Mouse (Mus musculus) forebrain, embryonic 12.5 days (tissue): Measurements from ENCODE around the gene Olfr1390. TPM values are rescaled to one million over a fixed set of nuclear protein-coding genes. Genes with fewer than 3 reads are reported as not detected.
"Not testable (repeated sequence)": the region's sequence is repeated elsewhere in the genome, so short reads cannot be mapped to it uniquely, and the experiment has no call there.

ENCODE experiments used
- ATAC-seq: fragments of 200-750 bp; cut with Nextera tagmentation; 2 replicates; pipeline ENCODE4 v1.8.0; 2017; ENCODE audit warnings: moderate TSS enrichment; ENCODE audit not compliant: low FRiP score
- H3K27ac ChIP-seq: fragments of 300-500 bp; sonication (generic); 2 replicates; pipeline ENCODE4 v1.5.1; 2016; ENCODE audit warnings: mild to moderate bottlenecking
- H3K27me3 ChIP-seq: fragments of 300-500 bp; sonication (generic); 2 replicates; pipeline ENCODE4 v1.6.1; 2016; ENCODE audit warnings: mild to moderate bottlenecking
- H3K36me3 ChIP-seq: fragments of 300-500 bp; sonication (generic); replicated peaks from 2 replicates; pipeline ENCODE4 v1.6.1; 2016; ENCODE audit warnings: mild to moderate bottlenecking
- H3K4me1 ChIP-seq: fragments of 300-500 bp; sonication (generic); 2 replicates; pipeline ENCODE4 v1.6.1; 2016
- H3K4me2 ChIP-seq: fragments of 300-500 bp; sonication (generic); 2 replicates; pipeline ENCODE4 v1.6.1; 2016; ENCODE audit warnings: mild to moderate bottlenecking, moderate library complexity
- H3K4me3 ChIP-seq: fragments of 300-500 bp; sonication (generic); replicated peaks from 2 replicates; pipeline ENCODE4 v1.5.1; 2016; ENCODE audit warnings: mild to moderate bottlenecking
- H3K9ac ChIP-seq: fragments of 300-500 bp; sonication (generic); 2 replicates; pipeline ENCODE4 v1.6.1; 2016; ENCODE audit warnings: mild to moderate bottlenecking
- H3K9me3 ChIP-seq: fragments of 300-500 bp; sonication (generic); 2 replicates; pipeline ENCODE4 v1.6.1; 2016
- WGBS: fragments of 180-500 bp; shearing (Covaris S2); methylation state at CpG from one replicate; pipeline ENCODE4 v1.1.7; 2016; 5-methylcytosine and 5-hydroxymethylcytosine counted together
- polyA plus RNA-seq: library from polyadenylated mRNA; unstranded; fragments of >200 nt; fragmentation: Nextera tagmentation; extraction: Ambion mirVana; gene quantifications from 2 replicates; pipeline ENCODE4 v1.2.1, GENCODE M21; 2016

Gene Olfr1390
- not detected in 2 replicates for polyA plus RNA-seq

DNA sequence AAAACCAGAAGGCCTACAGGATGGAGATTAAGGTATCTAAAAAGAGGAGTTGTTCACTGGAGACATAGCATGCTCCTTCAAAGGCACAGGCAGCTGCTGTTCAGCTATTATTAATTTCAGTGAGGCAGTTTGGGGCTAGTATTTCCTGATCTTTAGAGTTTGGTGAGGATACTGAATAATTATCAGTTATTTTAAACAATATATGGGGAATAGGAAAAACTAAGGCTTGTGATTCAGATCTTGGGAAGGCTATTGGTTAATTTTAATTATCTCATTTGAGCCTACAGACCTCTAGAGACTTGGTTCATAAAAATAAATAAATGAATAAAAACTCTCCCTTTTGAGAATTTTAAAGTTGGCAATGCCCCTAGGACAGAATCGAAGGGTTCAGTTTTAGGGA is at the start of gene Olfr1390:
Gene Olfr1390 (plus strand): TSS at position 301 of the 400 bp plus-strand sequence.
- Histone ChIP-seq H3K4me3 (no peak within 1 kb of the TSS), H3K36me3 (no peaks in the 10 kb centered on the region), H3K27me3 (no peaks in the 10 kb centered on the region), H3K4me1 (no peaks in the 10 kb centered on the region), H3K27ac (no peak within 1 kb of the TSS), H3K4me2 (no peak within 1 kb of the TSS), H3K9ac (no peak within 1 kb of the TSS), H3K9me3 (no peaks in the 10 kb centered on the region)
- 91% methylated on average over 1 of the region's 1 CpGs for WGBS
- no peak for ATAC-seq

DNA sequence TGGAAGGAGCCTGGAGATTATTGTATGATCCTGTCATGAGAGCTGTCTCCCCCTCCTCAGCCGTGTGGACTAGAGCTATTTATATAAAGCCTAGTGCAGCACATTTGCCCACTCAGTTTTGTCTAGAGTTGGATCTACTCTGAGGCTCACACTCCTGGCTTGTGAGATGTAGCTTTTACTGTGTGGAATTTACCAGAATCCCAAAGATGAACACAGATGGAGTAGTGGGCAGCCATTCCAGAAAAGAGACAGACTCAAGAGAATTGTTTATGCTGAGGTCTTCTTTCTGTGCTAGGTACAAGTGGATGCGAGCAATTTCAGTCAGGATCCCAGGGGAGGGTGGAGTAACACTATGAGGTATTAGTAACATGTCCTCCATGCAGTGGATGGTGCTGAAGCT is 47.7 kb upstream of the Olfr1390 start:
- WGBS: 84% methylated on average over 2 of the region's 2 CpGs

GRCm38 (mm10) chr11:49292777-49293176 is 42.2 kb upstream of the Olfr1390 start:
- H3K9me3 ChIP-seq: no peaks in the 10 kb centered on the region
- no peak overlapping the region for H3K27ac ChIP-seq
- peaks cover 2% of the 10 kb centered on the region; the same call in 1 of the 2 replicates for H3K4me1 ChIP-seq
- WGBS: 66% methylated on average over 3 of the region's 3 CpGs
- no peak overlapping the region for H3K9ac ChIP-seq
- H3K4me2 ChIP-seq: no peak overlapping the region
- H3K4me3 ChIP-seq: no peak overlapping the region
- H3K36me3 ChIP-seq: no peaks in the 10 kb centered on the region
- no peaks in the 10 kb centered on the region for H3K27me3 ChIP-seq
- no peak for ATAC-seq

More for the DNA sequence above, 47.7 kb upstream of the Olfr1390 start:
- no peaks in the 10 kb centered on the region for H3K27me3 ChIP-seq
- no peak for ATAC-seq
- H3K9ac ChIP-seq: no peak overlapping the region
- no peak overlapping the region for H3K4me3 ChIP-seq
- no peaks in the 10 kb centered on the region for H3K4me1 ChIP-seq
- H3K36me3 ChIP-seq: no peaks in the 10 kb centered on the region
- H3K9me3 ChIP-seq: no peaks in the 10 kb centered on the region
- H3K4me2 ChIP-seq: no peak overlapping the region
- H3K27ac ChIP-seq: no peak overlapping the region

GRCm38 (mm10) chr11:49304441-49304840 is 30.5 kb upstream of the Olfr1390 start, which contains the start of gene Olfr10:
Olfr10 (plus strand) TSS chr11:49304741.
- Histone ChIP-seq H3K9me3 (no peaks in the 10 kb centered on the region), H3K4me3 (no peak within 1 kb of the TSS), H3K4me1 (no peaks in the 10 kb centered on the region), H3K27me3 (no peaks in the 10 kb centered on the region), H3K9ac (no peak within 1 kb of the TSS), H3K27ac (no peak within 1 kb of the TSS), H3K4me2 (no peak within 1 kb of the TSS), H3K36me3 (no peaks in the 10 kb centered on the region)
- ATAC-seq: no peak

DNA sequence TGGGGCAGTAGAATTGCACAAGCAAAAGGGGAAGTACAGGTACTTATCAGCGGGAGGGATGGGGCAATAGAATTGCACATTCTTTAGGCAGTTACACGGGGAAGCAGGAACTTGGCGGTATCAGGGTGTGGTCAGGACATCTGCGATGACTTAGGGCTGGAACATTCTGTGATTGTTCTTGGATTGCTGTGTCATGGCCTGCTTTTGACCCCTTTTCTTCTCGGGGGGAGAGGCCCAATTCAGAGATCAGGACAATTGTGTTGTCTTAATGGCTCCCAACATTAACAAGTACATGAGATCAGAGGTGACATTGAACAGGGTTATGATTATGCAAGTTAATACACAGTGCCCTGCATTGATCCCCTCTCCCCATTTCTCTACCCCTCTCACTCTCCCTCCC is 26.4 kb upstream of the Olfr1390 start:
- not testable (repeated sequence) for H3K36me3 ChIP-seq, H3K27me3 ChIP-seq, H3K9me3 ChIP-seq, H3K4me3 ChIP-seq, H3K4me1 ChIP-seq, H3K4me2 ChIP-seq, H3K27ac ChIP-seq, ATAC-seq, H3K9ac ChIP-seq
- 83% methylated on average over 5 of the region's 5 CpGs for WGBS

- 75% methylated on average over 2 of the region's 2 CpGs for WGBS
- Histone ChIP-seq H3K4me2 (no peak within 1 kb of the TSS), H3K36me3 (no peaks in the 10 kb centered on the region), H3K27ac (no peak within 1 kb of the TSS), H3K9me3 (no peaks in the 10 kb centered on the region), H3K9ac (no peak within 1 kb of the TSS), H3K27me3 (no peaks in the 10 kb centered on the region), H3K4me1 (no peaks in the 10 kb centered on the region), H3K4me3 (no peak within 1 kb of the TSS)
- no peak for ATAC-seq
Measured at GRCm38 (mm10) chr11:49322442-49322841, 12.5 kb upstream of the Olfr1390 start, which contains the start of gene Olfr1391. Olfr1391 (plus strand) TSS chr11:49322742.

- Histone ChIP-seq H3K4me3 (no peak overlapping the region), H3K4me2 (no peak overlapping the region), H3K36me3 (no peaks in the 10 kb centered on the region), H3K27me3 (no peaks in the 10 kb centered on the region), H3K9ac (no peak overlapping the region), H3K27ac (no peak overlapping the region), H3K9me3 (no peaks in the 10 kb centered on the region), H3K4me1 (no peaks in the 10 kb centered on the region)
- 90% methylated on average over 3 of the region's 3 CpGs for WGBS
- ATAC-seq: no peak
Measured at GRCm38 (mm10) chr11:49326726-49327125, 8.3 kb upstream of the Olfr1390 start.

DNA sequence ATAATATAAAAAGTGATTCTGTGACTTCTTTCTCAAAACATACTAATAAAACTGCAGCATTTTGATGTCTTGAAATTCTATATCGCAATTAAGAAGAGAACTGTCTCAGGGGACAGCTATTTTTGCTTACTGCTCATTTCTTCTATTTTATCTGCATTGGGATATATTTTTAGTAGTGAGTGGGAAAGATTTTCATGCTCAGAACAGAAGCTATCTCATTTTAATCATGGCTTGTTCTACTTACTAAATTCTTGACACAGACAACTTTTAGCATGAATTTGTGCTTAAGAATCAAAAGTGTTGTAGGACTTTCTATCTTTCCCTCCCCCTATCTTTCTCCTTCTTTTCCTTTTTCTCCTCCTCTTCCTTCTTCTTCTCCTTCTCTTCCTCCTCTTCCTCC is 5.3 kb upstream of the Olfr1390 start:
- Histone ChIP-seq H3K27ac (no peak overlapping the region), H3K4me1 (no peaks in the 10 kb centered on the region), H3K4me3 (no peak overlapping the region), H3K9me3 (no peaks in the 10 kb centered on the region), H3K27me3 (no peaks in the 10 kb centered on the region), H3K9ac (no peak overlapping the region), H3K4me2 (no peak overlapping the region), H3K36me3 (no peaks in the 10 kb centered on the region)
- no peak for ATAC-seq
- 82% methylated on average over 1 of the region's 1 CpGs for WGBS

DNA sequence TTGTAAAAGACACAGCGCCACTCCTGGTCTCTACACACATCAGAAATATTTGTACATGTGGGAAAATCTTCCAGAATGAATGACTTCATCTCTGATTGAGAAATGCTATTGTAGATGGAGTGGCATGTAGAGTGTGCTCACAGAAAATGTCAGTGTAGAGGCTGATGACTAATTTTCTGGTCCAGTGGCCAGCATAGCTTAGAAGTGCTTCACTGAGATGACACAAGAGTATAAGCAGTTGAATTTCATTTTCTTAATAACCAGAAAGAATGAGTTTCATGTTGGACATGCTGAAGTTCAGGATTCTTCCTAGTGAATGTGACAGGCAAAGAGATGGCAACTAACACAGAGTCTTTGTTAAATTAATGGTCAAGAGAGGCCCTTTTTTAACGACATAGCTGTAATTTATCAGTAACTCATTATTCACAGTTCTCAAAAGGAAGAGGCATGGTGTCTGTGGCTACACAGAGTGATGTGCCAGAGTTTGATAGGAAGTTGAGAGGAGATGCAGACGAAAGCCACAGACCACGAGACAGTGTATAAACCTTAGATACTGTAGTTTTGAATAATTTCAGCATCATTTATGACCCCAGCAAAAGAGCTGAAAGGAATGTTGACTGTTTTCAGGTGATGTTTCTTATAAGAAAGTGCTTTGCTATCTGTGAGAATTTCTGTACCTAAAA is 2.3 kb downstream of the Olfr1390 start:
- no peak overlapping the region for H3K4me3 ChIP-seq
- H3K9me3 ChIP-seq: no peaks in the 10 kb centered on the region
- H3K27me3 ChIP-seq: no peaks in the 10 kb centered on the region
- no peak overlapping the region for H3K9ac ChIP-seq
- no peak overlapping the region for H3K4me2 ChIP-seq
- no peak for ATAC-seq
- H3K27ac ChIP-seq: no peak overlapping the region
- H3K4me1 ChIP-seq: no peaks in the 10 kb centered on the region
- no peaks in the 10 kb centered on the region for H3K36me3 ChIP-seq
- WGBS: 73% methylated on average over 4 of the region's 4 CpGs

DNA sequence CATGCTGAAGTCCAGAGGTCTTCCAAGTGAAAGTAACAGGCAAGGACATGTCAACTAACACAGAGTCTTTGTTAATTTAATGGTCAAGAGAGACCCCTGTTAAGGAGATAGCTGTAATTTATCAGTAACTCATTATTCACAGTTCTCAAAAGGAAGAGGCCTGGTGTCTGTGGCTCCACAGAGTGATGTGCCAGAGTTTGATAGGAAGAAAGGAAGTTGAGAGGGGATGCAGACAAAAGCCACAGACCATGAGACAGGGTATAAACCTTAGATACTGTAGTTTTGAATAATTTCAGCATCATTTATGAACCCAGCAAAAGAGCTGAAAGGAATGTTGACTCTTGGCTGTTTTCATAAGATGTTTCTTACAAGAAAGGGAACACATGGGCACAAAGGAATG is 48.1 kb downstream of the Olfr1390 start:
- H3K9ac ChIP-seq: no peak overlapping the region
- H3K4me1 ChIP-seq: no peaks in the 10 kb centered on the region
- no peak overlapping the region for H3K27ac ChIP-seq
- no peaks in the 10 kb centered on the region for H3K36me3 ChIP-seq
- H3K4me2 ChIP-seq: no peak overlapping the region
- no peaks in the 10 kb centered on the region for H3K27me3 ChIP-seq
- H3K9me3 ChIP-seq: 0 out of 2 replicates have a peak, but pooled peaks cover 4% of the 10 kb centered on the region
- H3K4me3 ChIP-seq: no peak overlapping the region
- ATAC-seq: no peak

DNA sequence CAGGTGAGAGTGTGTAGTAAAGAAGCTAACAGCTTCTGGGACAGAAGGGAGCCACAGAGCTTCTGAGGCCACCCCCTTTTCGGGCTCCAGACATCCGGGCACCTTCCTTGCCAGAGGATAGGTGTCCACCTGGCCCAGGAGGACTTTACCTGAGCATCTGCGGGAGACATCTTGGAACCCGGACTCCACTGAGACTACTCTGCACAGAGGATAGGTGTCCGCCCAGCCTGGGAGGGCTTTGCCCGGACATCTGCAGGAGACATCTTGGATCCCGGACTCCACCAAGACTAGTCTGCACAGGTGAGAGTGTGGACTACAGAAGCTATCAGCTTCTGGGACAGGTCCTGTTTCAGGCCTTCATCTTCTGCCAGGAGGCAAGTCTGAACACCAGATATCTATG is 51.1 kb downstream of the Olfr1390 start:
- not testable (repeated sequence) for H3K4me2 ChIP-seq, ATAC-seq, H3K27ac ChIP-seq, H3K9me3 ChIP-seq, H3K4me1 ChIP-seq, H3K4me3 ChIP-seq, H3K9ac ChIP-seq, H3K36me3 ChIP-seq, H3K27me3 ChIP-seq
- 93% methylated on average over 7 of the region's 7 CpGs for WGBS
